Mouse (Mus musculus) retina, embryonic 14.5 days (tissue): Measurements from ENCODE around the gene Dnaja2.

ENCODE experiments used
- DNase-seq: peaks from one replicate; pipeline ENCODE4 v3.0.0-alpha.2; 2015; ENCODE audit warnings: low spot score

Gene Dnaja2

GRCm38 (mm10) chr8:85500460-85500859 is 54.7 kb downstream of the Dnaja2 start:
- no peak for DNase-seq

- no peak for DNase-seq
Observed at GRCm38 (mm10) chr8:85498577-85498976, 56.6 kb downstream of the Dnaja2 start.

GRCm38 (mm10) chr8:85496778-85497177 is 58.4 kb downstream of the Dnaja2 start:
- no peak for DNase-seq

GRCm38 (mm10) chr8:85496125-85496524 is 59.0 kb downstream of the Dnaja2 start:
- no peak for DNase-seq

GRCm38 (mm10) chr8:85492940-85493931 is 61.9 kb downstream of the Dnaja2 start:
- peak; percentile 44 for DNase-seq

- DNase-seq: peak; percentile 92
Observed at GRCm38 (mm10) chr8:85492125-85492875, 62.8 kb downstream of the Dnaja2 start, which contains the start of gene Gpt2. Gene Gpt2, plus strand, starts transcription at chr8:85492576.

- DNase-seq: no peak
Observed at GRCm38 (mm10) chr8:85489546-85489945, 65.6 kb downstream of the Dnaja2 start.

- no peak for DNase-seq
Observed at GRCm38 (mm10) chr8:85488631-85489030, 66.5 kb downstream of the Dnaja2 start.

- DNase-seq: no peak
Observed at GRCm38 (mm10) chr8:85487906-85488620, 67.1 kb downstream of the Dnaja2 start.
